Mouse (Mus musculus) forelimb bud, embryonic 11.5 days (tissue): ENCODE measurements around the gene Arpc3.
A peak's percentile ranks its signal among the peaks of the same experiment; 100 is the strongest.
"Not testable (repeated sequence)": the region's sequence is repeated elsewhere in the genome, so short reads cannot be mapped to it uniquely, and the experiment has no call there.

Experiments
- DNase-seq: peaks from one replicate; pipeline ENCODE4 v3.0.0-alpha.2; 2012; ENCODE audit warnings: low read depth, low spot score

Gene Arpc3

DNA sequence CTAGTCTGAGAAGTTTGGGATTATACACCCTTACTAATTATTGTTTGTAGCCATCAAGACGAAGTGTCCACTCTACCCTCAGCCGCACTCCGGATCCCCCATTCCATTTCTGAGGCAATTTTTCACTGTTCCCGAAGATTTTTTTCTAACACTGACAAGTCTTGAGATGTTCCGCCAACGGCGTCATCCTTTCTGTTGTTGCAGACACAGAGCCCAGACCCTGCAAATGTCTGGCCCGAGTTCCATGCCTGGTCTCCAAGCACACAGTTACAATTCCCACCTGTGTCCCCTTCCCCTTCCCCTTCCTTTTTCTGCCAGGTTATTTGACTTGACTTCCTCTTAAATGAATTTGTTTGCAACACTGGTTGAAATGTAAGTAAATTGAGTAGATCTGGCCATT, 8.2 kb downstream of the Arpc3 start:
- no peak for DNase-seq

GRCm38 (mm10) chr5:122400628-122401302, 9.1 kb downstream of the Arpc3 start:
- DNase-seq, result no peak

DNA sequence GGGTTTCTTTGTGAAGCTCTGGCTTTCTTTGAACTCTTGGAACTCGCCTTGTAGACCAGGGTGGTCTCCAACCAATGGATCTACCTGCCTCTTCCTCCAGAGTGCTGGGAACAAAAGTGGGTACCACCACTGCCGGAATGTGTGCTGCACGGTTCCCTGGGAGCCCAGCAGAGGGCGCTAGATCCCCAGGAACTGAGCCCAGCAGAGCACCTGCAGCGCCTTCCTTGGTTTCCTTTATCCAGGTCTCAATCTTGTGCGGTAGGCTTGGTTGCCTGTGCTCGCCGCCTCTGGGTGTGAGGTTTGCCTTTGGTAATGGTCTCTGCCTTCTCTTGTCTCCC, 9.6 kb downstream of the Arpc3 start:
- DNase-seq, result peak; percentile 62

DNA sequence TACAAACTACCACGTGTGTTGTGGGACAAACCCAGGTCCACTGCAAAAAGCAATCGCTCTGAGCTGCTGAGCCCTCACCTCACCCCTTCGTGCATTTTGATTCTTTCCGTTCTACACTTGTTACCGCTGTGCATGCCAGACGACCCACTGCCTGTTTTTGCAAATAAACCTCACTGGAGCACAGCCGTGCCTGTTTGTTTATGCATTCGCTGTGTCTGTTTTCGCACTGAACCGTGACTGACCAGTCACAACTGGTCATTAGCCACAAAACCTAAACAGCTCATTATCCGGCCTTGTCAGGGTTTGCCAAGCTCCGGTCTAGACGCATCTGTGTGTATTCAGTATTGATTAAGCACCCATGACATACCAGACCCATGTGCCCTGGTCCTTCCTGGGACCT, 10.5 kb downstream of the Arpc3 start:
- no peak for DNase-seq

DNA sequence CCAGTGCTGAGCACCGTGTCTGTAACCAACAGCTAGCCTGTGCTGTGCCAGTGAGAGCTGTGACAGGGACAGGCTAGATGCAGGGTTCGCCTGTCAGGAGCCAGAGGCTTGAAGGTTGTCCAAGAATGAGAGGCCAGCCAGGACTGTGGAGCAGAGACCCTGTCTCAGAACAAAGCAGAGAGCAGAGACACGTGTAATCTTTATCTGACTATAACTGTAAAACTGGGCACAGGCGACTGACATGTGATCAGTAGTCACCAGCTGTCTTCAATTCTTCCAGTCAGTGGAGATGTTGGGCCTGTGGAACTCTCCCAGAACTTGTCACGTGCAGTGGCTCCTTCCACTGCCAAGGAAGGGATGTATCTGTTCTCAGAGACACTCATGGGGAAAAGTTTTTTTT, 11.1 kb downstream of the Arpc3 start:
- DNase-seq, result no peak

GRCm38 (mm10) chr5:122403362-122403761, 11.7 kb downstream of the Arpc3 start:
- DNase-seq, result no peak

- DNase-seq, result no peak
Observed at GRCm38 (mm10) chr5:122405537-122405936, 13.9 kb downstream of the Arpc3 start.

GRCm38 (mm10) chr5:122409692-122410645, 18.3 kb downstream of the Arpc3 start:
- no peak for DNase-seq

DNA sequence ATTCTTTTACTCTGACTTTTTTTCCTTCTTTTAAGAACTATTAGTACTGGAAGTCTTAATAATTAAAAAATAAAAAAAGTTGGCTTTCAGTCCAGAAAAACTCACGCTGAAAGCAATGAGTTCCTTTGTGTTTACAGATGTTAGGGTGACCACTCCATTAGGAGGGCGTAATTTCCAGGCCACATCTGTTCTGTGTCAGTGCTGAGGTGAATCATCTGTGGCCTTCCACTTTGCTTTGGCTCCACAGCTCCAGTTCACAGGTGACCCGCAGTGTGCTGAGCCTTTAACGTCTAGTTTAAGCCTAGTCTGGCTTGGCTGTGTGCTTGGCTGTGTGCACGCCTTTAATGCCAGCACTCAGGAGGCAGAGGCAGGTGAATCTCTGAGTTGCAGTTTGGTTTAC, 20.2 kb downstream of the Arpc3 start:
- DNase-seq, result no peak

GRCm38 (mm10) chr5:122412826-122413225, 21.1 kb downstream of the Arpc3 start:
- DNase-seq, result no peak

- DNase-seq, result no peak
Observed at GRCm38 (mm10) chr5:122414351-122414750, 22.7 kb downstream of the Arpc3 start.

DNA sequence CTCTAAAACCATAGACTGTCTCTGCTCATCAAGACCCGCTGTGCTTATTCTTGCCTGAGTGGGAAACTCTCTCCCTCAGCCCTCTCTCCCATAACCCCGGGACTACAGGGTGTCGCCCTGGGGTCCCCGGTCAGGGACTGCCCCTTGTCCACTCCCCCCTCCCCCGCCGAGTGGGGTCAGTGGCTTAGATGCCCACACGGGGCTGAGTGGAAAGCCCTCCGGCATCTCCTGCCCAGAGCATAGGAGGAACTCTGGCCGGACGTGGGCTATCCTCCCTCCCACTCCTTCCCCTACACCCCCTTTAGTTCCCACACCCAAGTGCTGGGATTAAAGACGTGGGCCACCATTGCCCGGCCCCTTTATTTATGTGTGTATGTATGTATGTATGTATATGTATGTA, 23.8 kb downstream of the Arpc3 start:
- DNase-seq, result no peak

GRCm38 (mm10) chr5:122420676-122421075, 29.0 kb downstream of the Arpc3 start:
- not testable (repeated sequence) for DNase-seq

- no peak for DNase-seq
Observed at GRCm38 (mm10) chr5:122421271-122422068, 29.8 kb downstream of the Arpc3 start, which contains the start of gene Anapc7. TSS of gene Anapc7 (plus strand) at chr5:122421693.

- peak; percentile 88 for DNase-seq
Observed at GRCm38 (mm10) chr5:122422071-122422964, 30.6 kb downstream of the Arpc3 start.

- no peak for DNase-seq
Observed at GRCm38 (mm10) chr5:122423083-122423482, 31.4 kb downstream of the Arpc3 start.

DNA sequence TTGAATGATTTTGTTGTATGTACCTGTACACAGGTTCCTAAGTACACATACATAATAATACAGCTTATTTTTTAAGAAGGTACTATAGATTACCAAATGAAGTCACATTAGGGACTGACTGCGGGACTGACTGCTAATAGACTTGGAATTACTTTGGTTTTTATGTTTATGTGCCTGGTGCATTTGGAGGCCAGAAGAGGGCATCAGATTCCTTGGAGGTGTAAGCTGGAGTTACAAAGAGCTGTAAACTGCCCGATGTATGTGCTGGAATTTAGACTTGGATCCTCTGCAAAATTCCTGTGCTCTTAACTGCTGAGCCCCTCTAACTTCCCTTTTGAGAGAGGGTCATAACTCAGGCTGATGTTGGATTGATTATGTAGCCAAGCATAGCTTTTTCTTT, 33.9 kb downstream of the Arpc3 start:
- DNase-seq, result no peak

DNA sequence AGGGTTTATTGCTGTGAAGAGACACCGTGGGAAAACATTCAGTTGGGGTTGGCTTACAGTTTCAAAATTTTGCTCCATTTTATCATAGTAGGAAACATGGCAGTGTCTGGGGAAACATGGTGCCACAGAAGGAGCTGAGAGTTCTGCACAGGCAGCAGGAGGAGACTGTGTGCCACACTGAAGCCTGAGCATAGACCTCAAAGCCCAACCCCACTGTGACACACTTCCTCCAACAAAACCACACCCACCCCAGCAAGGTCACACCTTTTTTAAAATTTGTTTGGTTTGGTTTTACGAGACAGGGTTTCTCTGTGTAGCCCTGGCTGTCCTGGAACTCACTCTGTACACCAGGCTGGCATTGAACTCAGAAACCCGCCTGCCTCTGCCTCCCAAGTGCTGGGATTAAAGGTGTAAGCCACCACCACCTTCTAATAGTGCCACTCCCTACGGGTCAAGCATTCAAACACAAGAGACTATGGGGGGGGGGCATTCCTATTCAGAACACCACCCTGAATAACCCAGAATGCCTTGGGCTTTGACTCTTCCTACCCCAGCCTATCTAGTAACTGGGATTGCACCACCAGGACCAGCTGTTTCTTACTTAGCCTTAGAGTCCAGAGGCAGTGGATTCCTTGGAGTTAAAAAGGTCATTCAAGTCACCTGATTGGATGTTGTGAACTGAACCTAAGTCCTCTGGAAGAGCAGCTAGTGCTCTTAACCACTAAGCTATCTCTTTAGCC, 38.5 kb downstream of the Arpc3 start:
- DNase-seq, result no peak

DNA sequence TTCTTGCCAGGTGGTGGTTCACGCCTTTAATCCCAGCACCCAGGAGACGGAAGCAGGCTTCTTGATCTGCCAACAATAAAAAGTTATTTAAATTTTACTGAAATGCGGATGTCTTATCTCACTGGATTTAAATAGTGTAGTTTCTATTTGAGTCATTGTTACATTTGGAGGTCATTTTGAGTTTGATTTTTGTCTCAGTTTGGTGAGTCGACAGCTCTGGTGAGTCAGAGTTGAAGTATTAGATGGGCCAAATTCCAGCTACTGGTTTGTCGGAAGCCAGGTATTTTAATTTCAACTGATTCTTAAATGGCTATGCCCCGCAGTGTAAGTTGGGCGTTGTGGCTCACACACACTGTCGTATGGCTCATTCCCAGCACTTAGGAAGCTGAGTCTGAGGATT, 39.5 kb downstream of the Arpc3 start:
- DNase-seq, result no peak

- no peak for DNase-seq
Observed at GRCm38 (mm10) chr5:122434541-122434940, 42.9 kb downstream of the Arpc3 start.
